Mouse (Mus musculus) CH12.LX (cell line): ENCODE measurements at regions not wholly inside any gene's neighbourhood (a gene's known extent, or its start where the extent isn't known, plus 50 kb on each side); places are given as distances from the start of the nearest gene placed in this dataset.

ENCODE experiments used
- DNase-seq: peaks from one replicate; pipeline ENCODE4 v3.0.0-alpha.2; 2013; ENCODE audit errors: extremely low read depth
- H3K27ac ChIP-seq: 2 replicates; pipeline ENCODE4 v1.5.1; 2012; ENCODE audit warnings: low read depth, mild to moderate bottlenecking, control low read depth, moderate library complexity; ENCODE audit not compliant: insufficient read depth
- H3K27me3 ChIP-seq: replicated peaks from 2 replicates; pipeline ENCODE3; 2012; ENCODE audit warnings: inconsistent platforms
- H3K36me3 ChIP-seq, 2 experiments: replicated peaks in 1 of 2; 2 replicates each; pipeline versions ENCODE3 to v1.6.1; 2012; ENCODE audit warnings: inconsistent platforms in 1 of 2, low read length in 1 of 2, mild to moderate bottlenecking in 1 of 2, mixed read lengths in 1 of 2, moderate library complexity in 1 of 2; ENCODE audit not compliant: control insufficient read depth in 1 of 2, insufficient read depth in 1 of 2
- H3K4me1 ChIP-seq, 2 experiments: 2 replicates each; pipeline ENCODE4 v1.6.1; 2012; ENCODE audit warnings: inconsistent platforms in 1 of 2, moderate library complexity in 1 of 2; ENCODE audit not compliant: insufficient read depth in 2 of 2, control insufficient read depth in 1 of 2
- H3K4me2 ChIP-seq: 2 replicates; pipeline ENCODE4 v1.6.1; 2012; ENCODE audit warnings: low read depth, mild to moderate bottlenecking, control low read depth; ENCODE audit not compliant: poor library complexity, insufficient read depth, severe bottlenecking
- H3K4me3 ChIP-seq, 3 experiments: fragments of 150-350 bp in 1 of 3; sonication (generic) in 1 of 3; replicated peaks in 1 of 3; 2 replicates each; pipeline versions ENCODE3 to v1.5.1; 2011 to 2012; ENCODE audit warnings: low read depth in 2 of 3, low read length in 2 of 3, mild to moderate bottlenecking in 2 of 3, moderate library complexity in 2 of 3, control low read depth in 1 of 3, improper control_type of control experiment in 1 of 3, inconsistent platforms in 1 of 3, mixed read lengths in 1 of 3; ENCODE audit not compliant: poor library complexity in 1 of 3
- H3K79me2 ChIP-seq: replicated peaks from 2 replicates; pipeline ENCODE4 v1.6.1; 2012; ENCODE audit warnings: mild to moderate bottlenecking, moderate library complexity; ENCODE audit not compliant: control insufficient read depth, poor library complexity, insufficient read depth, severe bottlenecking; ENCODE audit errors: extremely low read depth
- H3K9ac ChIP-seq: 2 replicates; pipeline ENCODE4 v1.6.1; 2012; ENCODE audit warnings: low read depth, mild to moderate bottlenecking, control low read depth, moderate library complexity; ENCODE audit not compliant: insufficient read depth
- H3K9me3 ChIP-seq: replicated peaks from 2 replicates; pipeline ENCODE3; 2012; ENCODE audit warnings: low read length, inconsistent platforms, mixed read lengths
- CHD1 ChIP-seq: IDR thresholded peaks from 2 replicates; pipeline ENCODE4 v1.6.1; 2012; ENCODE audit warnings: low read depth, low read length, improper control_type of control experiment, inconsistent platforms
- ELF1 ChIP-seq: IDR thresholded peaks from 2 replicates; pipeline ENCODE4 v1.6.1; 2014; ENCODE audit warnings: low read depth, mild to moderate bottlenecking, inconsistent platforms, low read length, improper control_type of control experiment
- EP300 ChIP-seq: IDR thresholded peaks from 2 replicates; pipeline ENCODE4 v1.6.1; 2011; ENCODE audit warnings: low read length, improper control_type of control experiment
- HCFC1 ChIP-seq: IDR thresholded peaks from 2 replicates; pipeline ENCODE4 v1.6.1; 2012; ENCODE audit warnings: low read depth, mild to moderate bottlenecking, inconsistent platforms, low read length, improper control_type of control experiment
- MAFK ChIP-seq: IDR thresholded peaks from 2 replicates; pipeline ENCODE4 v1.6.1; 2011; ENCODE audit warnings: low read length, improper control_type of control experiment; ENCODE audit not compliant: insufficient replicate concordance
- MAZ ChIP-seq: IDR thresholded peaks from 2 replicates; pipeline ENCODE4 v1.6.1; 2012; ENCODE audit warnings: low read depth, mild to moderate bottlenecking, inconsistent platforms, low read length, improper control_type of control experiment, moderate library complexity
- MEF2A ChIP-seq: IDR thresholded peaks from 2 replicates; pipeline ENCODE4 v1.6.1; 2014; ENCODE audit warnings: low read depth, mild to moderate bottlenecking, inconsistent platforms, low read length, improper control_type of control experiment, borderline replicate concordance
- NELFE ChIP-seq: IDR thresholded peaks from 2 replicates; pipeline ENCODE4 v1.6.1; 2011; ENCODE audit warnings: low read depth, low read length, improper control_type of control experiment
- PAX5 ChIP-seq: IDR thresholded peaks from 2 replicates; pipeline ENCODE4 v1.6.1; 2012; ENCODE audit warnings: low read length, inconsistent platforms, mixed read lengths
- RAD21 ChIP-seq: IDR thresholded peaks from 2 replicates; pipeline ENCODE4 v1.6.1; 2011; ENCODE audit warnings: low read depth, mild to moderate bottlenecking, low read length, improper control_type of control experiment, moderate library complexity
- RCOR1 ChIP-seq: conservative IDR thresholded peaks from 2 replicates; pipeline ENCODE4 v1.6.1; 2012; ENCODE audit warnings: low read depth, mild to moderate bottlenecking, inconsistent platforms, low read length, improper control_type of control experiment
- TBP ChIP-seq: conservative IDR thresholded peaks from 2 replicates; pipeline ENCODE4 v1.6.1; 2011; ENCODE audit warnings: low read depth, low read length, improper control_type of control experiment
- TCF12 ChIP-seq: IDR thresholded peaks from 2 replicates; pipeline ENCODE4 v1.6.1; 2014; ENCODE audit warnings: low read depth, mild to moderate bottlenecking, inconsistent platforms, low read length, improper control_type of control experiment
- ZMIZ1 ChIP-seq: IDR thresholded peaks from 2 replicates; pipeline ENCODE4 v1.6.1; 2012; ENCODE audit warnings: low read depth, mild to moderate bottlenecking, inconsistent platforms, low read length, improper control_type of control experiment
- ZNF384 ChIP-seq: IDR thresholded peaks from 2 replicates; pipeline ENCODE4 v1.6.1; 2012; ENCODE audit warnings: low read depth, low read length, improper control_type of control experiment, inconsistent platforms
- dilution Hi-C: fragments of 300-500 bp; cut with MboI; formaldehyde crosslinking; loops from 2 replicates; pipeline ENCODE4 v1.14.3; 2020; ENCODE audit warnings: low sequenced_read_pairs; ENCODE audit not compliant: extremely low pct_unique_long_range_greater_than_20kb, extremely low pct_ligation_motif_present
- in situ Hi-C: fragments of 300-500 bp; cut with MboI; formaldehyde crosslinking; loops from 3 replicates; pipeline ENCODE4 v1.14.3; 2019; ENCODE audit warnings: low sequenced_read_pairs, low pct_ligation_motif_present, low pct_unique_long_range_greater_than_20kb, mixed read lengths

DNA sequence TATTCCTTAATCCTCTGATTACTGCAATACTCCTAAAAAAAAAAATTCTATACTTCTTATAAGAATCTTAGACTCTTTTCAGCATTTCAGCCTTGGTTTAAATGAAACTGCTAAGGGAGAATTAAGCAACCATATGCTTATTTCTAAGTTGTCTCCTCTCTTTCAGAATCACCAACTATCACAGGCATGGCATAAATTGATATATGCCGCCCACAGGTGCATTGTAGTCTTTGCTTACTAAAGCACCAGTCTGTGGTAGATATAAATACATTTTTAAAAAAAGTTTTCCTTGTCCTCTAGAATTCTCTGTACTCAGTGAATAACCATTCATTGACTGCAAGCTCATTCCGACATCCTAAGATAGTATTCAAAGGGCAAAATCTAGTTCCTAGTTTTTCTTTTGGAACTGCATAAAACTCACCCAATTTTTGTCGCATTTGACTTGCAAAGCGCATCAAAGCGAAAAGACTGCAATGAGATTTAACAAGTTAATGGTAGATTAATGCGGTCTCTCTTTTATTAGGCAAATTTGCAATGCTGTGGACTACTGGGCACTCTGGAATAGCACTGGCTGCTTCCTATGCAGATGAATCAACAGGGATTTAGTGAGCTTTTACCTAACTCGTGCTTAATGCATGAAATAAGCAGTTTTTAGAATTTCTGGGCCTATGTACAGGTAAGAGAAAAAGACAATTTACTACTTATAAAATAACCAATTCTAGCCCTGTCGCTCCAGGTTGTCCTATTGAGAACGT, 145.8 kb upstream of the A730009L09Rik start:
- in situ Hi-C loops: no loop called here
- no peak overlapping the region for H3K4me3 ChIP-seq
- no peaks in the 10 kb centered on the region for H3K9me3 ChIP-seq
- H3K27me3 ChIP-seq: no peaks in the 10 kb centered on the region
- dilution Hi-C loops: no loop called here
- H3K79me2 ChIP-seq: no peaks in the 10 kb centered on the region
- no peaks in the 10 kb centered on the region for H3K4me1 ChIP-seq
- no peak for TF ChIP-seq MAZ
- no peak for TF ChIP-seq HCFC1
- no peak for TF ChIP-seq EP300
- no peak for TF ChIP-seq CHD1
- no peak for TF ChIP-seq TBP
- no peak for TF ChIP-seq MAFK
- TF ChIP-seq NELFE: no peak
- no peak for TF ChIP-seq PAX5
- no peak overlapping the region for H3K9ac ChIP-seq
- no peaks in the 10 kb centered on the region for H3K36me3 ChIP-seq
- DNase-seq: no peak
- no peak overlapping the region for H3K27ac ChIP-seq
- H3K4me2 ChIP-seq: no peak overlapping the region

DNA sequence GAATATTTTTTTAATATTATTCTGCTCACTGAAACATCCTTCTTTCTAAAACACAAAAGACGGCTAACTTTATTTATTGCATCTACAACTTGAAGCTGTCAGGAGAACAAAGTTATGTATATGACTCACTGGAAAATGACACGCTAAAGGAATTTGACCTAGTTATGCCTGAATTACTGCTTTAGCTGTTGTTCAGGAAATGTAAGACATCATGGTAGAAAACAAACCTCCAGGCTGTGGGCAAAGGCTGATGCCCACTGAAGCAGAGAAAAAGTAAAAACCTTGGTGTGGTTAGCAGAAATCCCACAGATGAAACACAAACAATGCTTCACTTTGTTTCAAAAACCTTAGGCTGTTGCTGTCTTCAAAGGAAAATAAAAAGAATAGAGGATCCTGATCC, 136.5 kb upstream of the A730009L09Rik start:
- no peak overlapping the region for H3K9ac ChIP-seq
- no peaks in the 10 kb centered on the region for H3K36me3 ChIP-seq
- TF ChIP-seq RCOR1 (no peak), TCF12 (no peak), RAD21 (no peak), ZMIZ1 (no peak), ZNF384 (no peak), MEF2A (no peak), ELF1 (no peak)
- TF ChIP-seq, all 38 proteins: peak for 0
- H3K27ac ChIP-seq: no peak overlapping the region
- no peaks in the 10 kb centered on the region for H3K9me3 ChIP-seq
- in situ Hi-C loops: no loop called here
- H3K27me3 ChIP-seq: no peaks in the 10 kb centered on the region
- no peak overlapping the region for H3K4me2 ChIP-seq
- dilution Hi-C loops: no loop called here
- no peaks in the 10 kb centered on the region for H3K4me1 ChIP-seq
- H3K4me3 ChIP-seq: no peak overlapping the region
- no peaks in the 10 kb centered on the region for H3K79me2 ChIP-seq
- no peak for DNase-seq
